Mouse (Mus musculus) embryonic fibroblast, embryonic 13.5 days (primary cell): Measurements from ENCODE around the gene Mup20.

Source experiments
- CTCF ChIP-seq: IDR thresholded peaks from 2 replicates; pipeline ENCODE4 v1.5.1; 2011; ENCODE audit warnings: mild to moderate bottlenecking, control low read depth, low read length, moderate library complexity, borderline replicate concordance; ENCODE audit not compliant: insufficient read depth
- POLR2A ChIP-seq: IDR thresholded peaks from 2 replicates; pipeline ENCODE4 v1.6.1; 2011; ENCODE audit warnings: low read depth, mild to moderate bottlenecking, control low read depth, low read length, moderate library complexity

- TF ChIP-seq CTCF, result no peak
- TF ChIP-seq POLR2A, result no peak
These were observed 27.7 kb downstream of the Mup20 start for GRCm38 (mm10) chr4:62026281-62026680.
